In genomic region chr12:73617652-73618051, GRCm38 (mm10) we compare ENCODE assay signal across 8 mouse cellular contexts. TPM values are rescaled to one million over a fixed set of nuclear protein-coding genes. Genes with fewer than 3 reads are reported as not detected.
DNase-seq lines count a peak whose midpoint lies in the region; ATAC-seq and TF ChIP-seq lines count a peak whose summit lies in the region.

No protein-coding gene starts in this region.

- WGBS in heart, adult 2 months = 17% methylated on average over 10 of the region's 10 CpGs
- WGBS in kidney, embryonic 15.5 days = 40% methylated on average over 10 of the region's 10 CpGs

- H3K36me3 ChIP-seq in heart, adult 2 months (ENCODE audit: control insufficient read depth, insufficient read depth, low read length) = peaks cover 2% of the 10 kb centered on the region; the same call in 1 of the 2 replicates
- H3K36me3 ChIP-seq in kidney, embryonic 15.5 days = no peaks in the 10 kb centered on the region

- peaks cover 27% of the 10 kb centered on the region for H3K4me1 ChIP-seq in heart, adult 2 months (ENCODE audit: control insufficient read depth, insufficient read depth, low read length)
- 0 out of 2 replicates have a peak, but pooled peaks cover 3% of the 10 kb centered on the region for H3K4me1 ChIP-seq in kidney, embryonic 15.5 days

- intact Hi-C loops in heart, adult 2 months (cut with DNase I) = loop anchor here (5.0 kb wide), 1 partner anchor 35 kb away; the partner anchor contains the start of gene Prkch

- no peak for TF ChIP-seq CTCF in heart, adult 2 months (IDR thresholded peaks at IDR 0.05)

- no peak overlapping the region; the same call in 1 of the 2 replicates for H3K4me2 ChIP-seq in kidney, embryonic 15.5 days

- no peaks in the 10 kb centered on the region for H3K79me2 ChIP-seq in heart, adult 2 months (replicated peaks; ENCODE audit: control insufficient read depth, insufficient read depth, low read length)

- TF ChIP-seq EP300 in heart, adult 2 months (IDR thresholded peaks at IDR 0.05; ENCODE audit: insufficient read depth, low read depth, low read length) = no peak

- no peaks in the 10 kb centered on the region for H3K9me3 ChIP-seq in kidney, embryonic 15.5 days (replicated peaks)

- H3K4me3 ChIP-seq in heart, adult 2 months = no peak overlapping the region
- no peak overlapping the region for H3K4me3 ChIP-seq in kidney, embryonic 15.5 days (replicated peaks)

- ATAC-seq in kidney, embryonic 15.5 days (replicated peaks; ENCODE audit: low FRiP score) = peak; percentile 67

- no peak overlapping the region; the same call in 1 of the 2 replicates for H3K9ac ChIP-seq in heart, adult 2 months (ENCODE audit: low read depth, low read length)
- no peak overlapping the region for H3K9ac ChIP-seq in kidney, embryonic 15.5 days

- peak; percentile 19 for DNase-seq in ZHBTc4 (ENCODE audit: low read depth, low spot score)
- DNase-seq in heart, adult 2 months = peak; percentile 58 to 61
- peak; percentile 20 for DNase-seq in ovary, adult 18-20 months (ENCODE audit: low spot score)
- no peak for DNase-seq in right cerebral cortex, postnatal 10 days (ENCODE audit: low spot score in 2 of 2)
- DNase-seq in right cerebral cortex, postnatal 14 days = no peak
- DNase-seq in cerebellum, adult 11 months = no peak
- DNase-seq in layer of hippocampus, adult 9-10 months (ENCODE audit: low spot score) = no peak

- TF ChIP-seq POLR2A in heart, adult 2 months (IDR thresholded peaks at IDR 0.05; ENCODE audit: insufficient read depth, low read depth, low read length) = no peak

- H3K27me3 ChIP-seq in heart, adult 2 months (ENCODE audit: control insufficient read depth, insufficient read depth, low read length) = no peaks in the 10 kb centered on the region
- no peaks in the 10 kb centered on the region for H3K27me3 ChIP-seq in kidney, embryonic 15.5 days

- peak overlapping the region; percentile 5; the same call in 1 of the 2 replicates for H3K27ac ChIP-seq in heart, adult 2 months
- H3K27ac ChIP-seq in kidney, embryonic 15.5 days = peak overlapping the region; percentile 19; the same call in 1 of the 2 replicates

RNA-seq across cellular contexts. Expression of gene Prkch, which starts 33.1 kb away (rescaled TPM):
- total RNA-seq in heart, adult 2 months (2021) = 10 to 100 TPM; 16.6 to 17.5 TPM
- 9.7 and 13.3 TPM in 2 replicates for polyA plus RNA-seq in heart, adult 2 months (2012; rRNA removed)
- 10.9 and 11.9 TPM in 2 replicates for polyA plus RNA-seq in kidney, embryonic 15.5 days (2015; fragmentation: Nextera tagmentation; extraction: Ambion mirVana)

Comparison
In these comparisons a context has a peak if more than half of its experiments do, and no peak if none do; other contexts are left out.
1. DNase-seq: peak in ZHBTc4 (single experiment), heart, adult 2 months (2 of 2) and ovary, adult 18-20 months (single experiment); none in right cerebral cortex, postnatal 10 days (0 of 2), right cerebral cortex, postnatal 14 days (single experiment), cerebellum, adult 11 months (single experiment) and layer of hippocampus, adult 9-10 months (single experiment).